Mouse (Mus musculus) 3T3-L1 (cell line): ENCODE results near the gene Sqstm1.
A peak's percentile ranks its signal among the peaks of the same experiment; 100 is the strongest.

ENCODE experiments used
- DNase-seq: peaks from one replicate; pipeline ENCODE4 v3.0.0-alpha.2; 2015; ENCODE audit warnings: low read depth, low spot score

Gene Sqstm1

DNA sequence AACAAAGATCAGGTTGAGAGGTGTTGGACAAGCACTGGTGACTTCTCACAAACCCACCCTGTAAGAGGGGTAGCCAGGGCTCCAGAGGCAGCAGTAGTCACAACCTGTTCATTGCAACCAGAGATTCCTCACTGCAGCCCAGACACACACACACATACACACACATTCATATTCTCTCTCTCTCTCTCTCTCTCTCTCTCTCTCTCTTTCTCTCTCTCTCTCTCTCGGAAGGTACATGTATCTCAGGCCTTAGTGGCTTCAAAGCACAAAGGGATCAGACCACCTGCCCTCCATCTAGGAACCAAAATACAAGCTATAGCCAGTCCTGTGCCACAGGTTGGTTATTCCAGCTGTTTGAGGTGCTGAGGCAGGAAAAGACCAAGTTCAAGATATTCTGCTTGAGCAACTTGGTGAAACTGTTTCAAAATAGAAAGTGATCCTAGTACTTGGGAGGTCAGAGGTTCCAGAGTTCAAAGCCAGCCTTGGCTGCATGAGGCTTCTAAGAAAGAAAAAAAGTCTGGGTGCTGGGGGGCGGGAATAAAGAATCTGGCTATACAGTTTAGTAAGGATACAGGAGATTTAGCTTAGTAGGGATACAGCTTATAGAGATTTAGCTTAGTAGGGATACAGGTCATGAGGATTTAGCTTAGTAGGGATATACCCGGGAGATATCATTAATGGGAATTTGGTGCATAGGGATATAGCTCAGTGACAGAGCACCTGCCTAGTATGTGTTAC lies 864 bp upstream of the Sqstm1 start:
- no peak for DNase-seq

GRCm38 (mm10) chr11:50210101-50210504 lies 524 bp downstream of the Sqstm1 start:
- DNase-seq = peak; percentile 96

DNA sequence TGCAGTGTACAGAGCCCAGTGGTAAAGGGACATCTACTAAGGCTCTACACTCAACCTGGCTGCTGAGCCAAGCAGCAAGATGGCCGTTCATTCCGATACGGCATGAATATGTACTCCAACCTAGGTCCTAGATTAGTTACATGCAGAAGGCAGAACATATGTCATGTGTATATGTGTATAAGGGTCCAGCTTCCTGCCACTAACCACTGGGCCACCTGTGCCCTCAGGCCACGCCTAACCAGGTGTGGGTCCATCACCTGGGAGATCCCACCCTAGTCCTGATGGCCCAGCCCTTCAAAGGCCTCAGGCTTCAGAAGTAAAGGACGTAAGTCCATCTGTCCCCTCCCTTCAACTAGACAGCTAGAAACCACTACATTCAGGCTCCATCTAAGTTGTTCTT lies 2.6 kb downstream of the Sqstm1 start:
- no peak for DNase-seq

DNA sequence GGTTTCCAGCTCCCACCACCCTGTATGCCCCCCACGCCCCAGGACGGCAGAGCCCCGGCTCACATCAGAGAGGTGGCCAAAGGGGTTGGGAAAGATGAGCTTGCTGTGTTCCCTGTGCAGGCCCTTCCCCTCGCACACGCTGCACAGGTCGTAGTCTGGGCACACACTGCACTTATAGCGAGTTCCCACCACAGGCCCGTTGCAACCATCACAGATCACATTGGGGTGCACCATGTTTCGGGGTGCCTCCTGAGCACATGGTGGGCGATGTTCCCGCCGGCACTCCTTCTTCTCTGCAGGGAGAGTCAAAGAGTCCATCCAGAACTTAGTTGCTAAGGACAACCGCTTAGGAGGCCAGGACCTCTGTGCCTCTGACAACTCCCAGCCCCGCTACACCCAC lies 3.3 kb downstream of the Sqstm1 start:
- no peak for DNase-seq

DNA sequence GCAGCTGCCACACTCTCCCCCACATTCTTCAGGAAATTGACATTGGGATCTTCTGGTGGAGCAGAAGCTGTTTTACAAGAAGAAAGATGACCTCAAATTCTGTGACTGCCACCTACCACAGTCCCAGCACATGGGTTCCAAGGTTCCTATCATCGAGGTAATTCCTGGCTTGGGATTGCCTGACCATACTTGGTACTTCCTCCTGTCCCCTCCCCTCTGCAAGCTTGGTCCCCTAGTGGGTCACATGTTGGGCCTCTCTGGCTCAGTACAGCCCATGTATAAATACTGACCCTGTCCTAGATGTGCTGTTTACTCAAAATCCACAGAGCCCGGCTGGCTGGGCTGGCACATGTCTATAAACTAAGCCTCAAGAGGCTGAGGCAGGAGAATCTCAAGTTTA lies 4.6 kb downstream of the Sqstm1 start:
- no peak for DNase-seq

DNA sequence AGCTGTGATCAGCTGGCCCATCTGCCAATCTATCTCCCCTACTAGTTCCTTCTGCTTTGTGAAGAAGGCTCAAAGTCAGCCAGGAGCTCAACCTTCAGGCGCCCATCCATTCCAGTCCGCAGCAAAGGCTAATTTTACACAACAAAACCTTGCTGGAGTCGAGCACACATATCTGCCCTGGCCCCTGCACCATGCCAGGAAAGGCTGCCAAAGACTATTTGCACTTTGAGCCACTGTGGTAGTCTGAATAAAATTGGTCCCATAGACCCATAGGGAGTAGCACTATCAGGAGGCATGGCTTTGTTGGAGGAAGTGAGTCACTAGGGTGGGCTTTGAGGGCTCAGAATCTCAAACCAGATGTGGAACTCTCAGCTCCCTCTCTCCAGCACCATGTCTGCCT lies 5.2 kb downstream of the Sqstm1 start:
- no peak for DNase-seq

GRCm38 (mm10) chr11:50203302-50203827 lies 7.3 kb downstream of the Sqstm1 start:
- DNase-seq = no peak

- no peak for DNase-seq
These were observed 9.0 kb downstream of the Sqstm1 start for GRCm38 (mm10) chr11:50201590-50201989.

- no peak for DNase-seq
These were observed 10.0 kb downstream of the Sqstm1 start for GRCm38 (mm10) chr11:50200613-50201012.

DNA sequence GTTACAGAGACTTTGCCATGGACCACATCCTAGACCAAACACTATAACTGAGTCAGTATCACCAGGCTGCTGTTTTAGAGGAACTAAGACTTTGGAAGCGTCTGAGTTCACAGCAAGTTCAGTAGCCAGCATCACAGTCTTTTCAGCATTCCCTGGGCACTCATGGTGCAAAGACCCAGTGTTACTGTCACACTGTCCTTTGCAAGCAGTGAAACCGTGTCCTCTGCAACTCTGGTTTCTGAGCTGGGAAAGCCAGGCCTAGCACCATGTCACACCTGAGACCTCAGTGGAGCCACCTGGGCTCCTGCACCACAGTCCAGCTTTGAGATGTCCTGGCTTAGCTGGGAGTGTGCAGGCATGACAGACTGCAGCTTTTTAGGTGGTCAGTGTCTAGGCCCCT lies 11.7 kb downstream of the Sqstm1 start:
- DNase-seq = no peak

DNA sequence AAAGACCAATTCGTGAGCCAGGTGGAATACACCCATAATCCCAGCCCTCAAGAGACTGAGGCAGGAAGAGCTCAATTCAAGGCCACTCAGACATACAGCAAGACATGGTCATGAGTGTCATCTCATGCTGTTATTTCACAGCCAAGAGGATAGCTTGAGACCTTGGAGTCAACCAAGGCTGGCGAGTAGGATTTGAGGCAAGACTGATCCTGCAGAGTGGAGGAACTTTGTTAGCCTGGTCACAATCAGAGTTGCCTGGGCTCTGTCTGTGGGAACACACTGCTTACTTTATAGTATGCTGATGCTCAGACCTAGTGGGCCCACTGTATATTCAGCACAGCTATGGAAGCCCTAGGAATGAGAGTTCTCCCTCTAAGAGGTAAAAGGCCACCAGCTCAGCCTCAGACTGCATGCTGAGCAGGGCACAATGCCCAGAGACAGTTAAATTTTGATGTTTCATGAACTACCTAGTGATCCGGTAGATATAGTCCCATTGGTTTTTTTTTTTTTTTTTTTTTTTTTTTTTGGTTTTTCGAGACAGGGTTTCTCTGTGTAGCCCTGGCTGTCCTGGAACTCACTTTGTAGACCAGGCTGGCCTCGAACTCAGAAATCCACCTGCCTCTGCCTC lies 12.3 kb downstream of the Sqstm1 start:
- no peak for DNase-seq

DNA sequence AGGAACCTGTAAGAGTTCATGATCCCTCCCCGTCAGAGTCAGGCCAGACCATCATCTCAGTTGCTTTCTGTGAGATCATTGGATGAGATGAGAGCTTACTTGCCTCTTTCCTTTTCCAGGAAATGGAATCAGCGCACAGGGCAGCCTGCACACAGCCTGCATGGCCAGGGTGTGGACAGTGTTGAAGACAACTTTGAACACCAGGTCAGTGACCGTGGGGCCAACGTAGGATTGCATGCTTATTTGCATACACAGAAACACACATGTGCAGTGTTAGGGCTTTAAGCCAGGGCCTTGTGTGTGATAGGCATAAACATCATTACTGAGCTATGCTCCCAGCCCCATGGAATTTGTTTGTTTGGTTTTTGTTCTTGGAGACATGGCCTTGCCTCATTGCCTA lies 13.1 kb downstream of the Sqstm1 start:
- DNase-seq = no peak

DNA sequence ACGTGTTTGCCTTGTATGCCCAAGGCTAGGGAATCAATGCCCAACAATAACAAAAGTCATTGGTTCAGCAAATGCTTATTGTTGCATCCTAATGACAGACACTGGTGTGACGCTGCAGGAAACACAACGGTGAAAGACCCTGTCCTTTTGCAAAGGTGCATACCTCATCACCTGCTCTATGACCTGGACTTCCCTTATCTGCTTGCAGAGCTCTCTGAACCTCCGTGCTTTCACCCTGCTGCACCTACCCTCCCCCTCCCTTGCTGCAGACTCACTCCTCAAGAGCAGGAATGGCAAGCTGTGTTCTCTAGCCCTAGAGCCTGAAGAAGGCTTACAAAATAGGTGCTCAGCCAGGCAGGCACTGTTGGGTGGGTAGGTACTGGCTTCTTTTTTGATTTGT lies 15.8 kb downstream of the Sqstm1 start:
- DNase-seq = no peak

- no peak for DNase-seq
These were observed 16.6 kb downstream of the Sqstm1 start for GRCm38 (mm10) chr11:50194070-50194469.

DNA sequence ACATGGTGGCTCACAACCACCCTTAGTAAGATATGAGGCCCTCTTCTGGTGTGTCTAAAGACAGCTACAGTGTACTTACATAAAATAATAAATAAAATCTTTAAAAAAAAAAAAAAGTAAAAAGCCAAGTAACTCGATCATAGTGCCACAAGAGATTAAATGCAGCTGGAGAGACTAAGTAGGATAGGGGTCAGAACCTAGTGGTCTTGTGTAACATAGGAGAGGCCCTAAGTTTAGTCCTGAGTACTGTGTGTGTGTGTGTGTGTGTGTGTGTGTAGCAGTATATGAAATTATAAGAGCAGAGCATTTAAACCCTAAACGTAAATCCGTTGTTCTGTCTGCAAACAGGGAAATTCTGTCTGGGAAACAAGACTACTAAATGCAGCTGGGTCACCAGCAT lies 18.3 kb downstream of the Sqstm1 start:
- no peak for DNase-seq

DNA sequence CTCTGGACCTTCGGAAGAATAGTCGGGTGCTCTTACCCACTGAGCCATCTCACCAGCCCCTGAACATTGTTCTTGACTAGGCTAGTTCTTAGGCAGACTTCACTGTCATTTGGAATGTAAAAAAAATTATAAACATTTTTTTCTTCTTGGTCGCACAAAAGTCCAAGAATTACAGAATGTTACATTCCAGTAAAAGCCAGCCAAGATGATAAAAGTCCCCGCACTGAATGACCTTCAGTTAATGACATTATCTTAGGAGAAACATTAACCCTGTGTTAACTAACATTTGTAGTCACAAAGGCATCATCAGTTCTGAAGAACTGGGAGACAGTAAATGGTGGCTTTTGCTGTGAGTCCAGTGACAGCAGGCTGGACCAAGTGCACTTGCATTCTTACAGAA lies 20.3 kb downstream of the Sqstm1 start:
- DNase-seq = no peak

- no peak for DNase-seq
These were observed 21.9 kb downstream of the Sqstm1 start for GRCm38 (mm10) chr11:50188682-50189081.

GRCm38 (mm10) chr11:50184788-50185187 lies 25.8 kb downstream of the Sqstm1 start:
- DNase-seq = no peak

DNA sequence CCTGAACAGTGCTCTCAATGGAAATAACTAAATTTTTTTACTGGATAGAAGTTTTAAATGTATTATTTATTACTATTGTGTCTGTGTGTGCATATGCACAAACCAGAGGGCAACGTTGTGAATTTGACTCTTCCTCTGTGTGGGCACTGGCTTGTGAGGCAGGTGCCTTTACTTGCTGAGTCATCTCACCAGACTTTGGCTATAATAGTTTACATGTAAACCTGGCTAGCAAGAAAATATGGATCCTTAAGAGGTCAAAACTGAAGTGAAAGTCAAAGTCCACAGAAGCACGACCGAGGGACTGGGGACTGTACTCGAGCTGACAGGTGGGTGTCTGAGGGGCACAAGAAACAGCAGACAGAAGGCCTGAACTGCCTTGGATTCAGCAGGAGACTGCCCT lies 27.9 kb downstream of the Sqstm1 start:
- DNase-seq = no peak

DNA sequence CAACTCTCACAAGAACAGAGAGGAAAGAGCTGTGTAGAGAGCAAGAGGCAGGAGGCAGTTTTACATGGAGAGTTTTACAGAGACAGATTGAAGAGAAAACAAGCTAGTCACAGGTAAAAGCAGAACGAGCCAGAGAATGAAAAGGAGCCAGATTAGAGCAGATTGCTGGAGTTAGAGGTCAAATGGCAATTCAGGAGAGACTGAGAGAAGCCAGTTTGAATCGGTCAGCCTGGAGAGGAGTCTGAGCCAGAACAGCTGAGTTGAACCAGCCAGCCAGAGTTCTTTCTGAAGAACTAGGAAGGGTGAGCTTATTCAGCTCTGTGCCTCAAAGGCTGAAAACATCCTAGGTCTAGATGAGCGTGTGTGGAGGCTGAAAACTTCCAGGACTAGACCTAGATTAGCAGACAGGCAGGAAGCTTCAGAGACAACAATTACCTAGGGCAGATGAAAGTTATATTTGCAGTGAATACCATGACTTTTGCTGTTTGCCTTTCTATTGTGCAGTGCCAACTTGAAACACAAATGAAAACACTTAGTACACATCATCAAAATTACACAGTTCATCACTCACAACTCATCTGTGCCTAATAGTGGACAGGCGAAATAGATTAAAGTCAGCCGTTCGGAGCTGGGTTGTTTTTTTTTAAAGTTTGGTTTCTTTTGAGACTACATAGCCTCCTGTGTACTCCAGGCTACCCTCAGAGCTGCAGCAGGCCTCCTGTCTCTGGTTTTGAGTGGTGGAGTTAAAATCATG lies 30.0 kb downstream of the Sqstm1 start:
- DNase-seq = no peak

DNA sequence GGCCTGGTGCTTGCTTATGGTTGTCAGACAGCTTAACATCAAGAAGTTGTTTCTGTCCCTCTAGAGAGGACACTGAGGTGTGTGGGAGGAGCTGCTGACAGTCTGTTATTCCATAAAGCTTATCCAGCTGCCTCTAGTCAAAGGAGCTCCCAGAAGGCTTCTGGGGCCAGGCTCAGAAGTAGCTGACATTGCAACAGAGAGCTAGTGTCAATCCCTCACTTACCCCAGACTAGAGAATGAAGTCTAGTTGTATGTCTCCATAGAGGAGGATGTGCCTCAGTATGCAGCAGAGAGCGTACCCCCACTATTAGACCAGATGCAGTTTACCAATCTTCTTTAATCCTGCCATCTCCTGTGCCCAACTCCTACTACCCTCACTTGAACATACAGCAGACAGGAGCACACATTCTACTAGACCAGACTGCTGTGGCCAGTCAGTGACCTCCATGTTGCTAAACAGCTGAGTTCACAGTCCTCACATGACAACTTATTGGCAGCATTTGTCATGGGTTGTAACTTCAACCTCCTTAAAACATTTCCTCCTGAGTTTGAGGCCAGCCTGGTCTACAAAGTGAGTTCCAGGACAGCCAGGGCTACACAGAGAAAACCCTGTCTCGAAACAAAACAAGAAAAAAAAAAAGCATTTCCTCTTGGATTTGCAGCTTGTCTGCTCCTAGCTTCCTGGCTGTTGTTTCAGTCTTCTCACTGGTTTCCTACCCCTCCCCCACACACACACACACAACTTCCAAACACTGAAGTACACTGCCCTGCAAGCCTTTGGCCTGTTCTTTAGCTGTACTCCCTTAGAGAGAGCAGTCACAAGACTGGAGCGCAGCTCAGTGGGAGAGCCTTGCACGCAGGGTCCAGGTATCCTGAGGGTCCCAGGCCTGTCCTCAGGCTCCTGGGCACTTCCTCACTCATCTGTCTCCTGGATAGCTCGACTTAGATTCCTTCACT lies 31.8 kb downstream of the Sqstm1 start:
- no peak for DNase-seq
